Mouse (Mus musculus) forebrain, embryonic 10.5 days (tissue): ENCODE measurements around the gene Tmod4. TPM values are rescaled to one million over a fixed set of nuclear protein-coding genes. Genes with fewer than 3 reads are reported as not detected.
A peak's percentile ranks its signal among the peaks of the same experiment; 100 is the strongest.
"Not testable (repeated sequence)": the region's sequence is repeated elsewhere in the genome, so short reads cannot be mapped to it uniquely, and the experiment has no call there.

ENCODE experiments used
- DNase-seq: peaks from one replicate; pipeline ENCODE4 v3.0.0-alpha.2; 2017; ENCODE audit warnings: low spot score; ENCODE audit errors: extremely low spot score
- H3K27ac ChIP-seq: fragments of 300-500 bp; sonication (generic); 2 replicates; pipeline ENCODE4 v1.5.1; 2016; ENCODE audit warnings: mild to moderate bottlenecking
- H3K27me3 ChIP-seq: fragments of 300-500 bp; sonication (generic); 2 replicates; pipeline ENCODE4 v1.6.1; 2016; ENCODE audit warnings: mild to moderate bottlenecking; ENCODE audit not compliant: poor library complexity, severe bottlenecking
- H3K36me3 ChIP-seq: fragments of 300-500 bp; sonication (generic); replicated peaks from 2 replicates; pipeline ENCODE4 v1.6.1; 2016; ENCODE audit warnings: mild to moderate bottlenecking, moderate library complexity
- H3K4me1 ChIP-seq: fragments of 300-500 bp; sonication (generic); 2 replicates; pipeline ENCODE4 v1.6.1; 2016
- H3K4me3 ChIP-seq: fragments of 300-500 bp; sonication (generic); 2 replicates; pipeline ENCODE4 v1.5.1; 2016; ENCODE audit warnings: mild to moderate bottlenecking, moderate library complexity
- H3K9me3 ChIP-seq: fragments of 300-500 bp; sonication (generic); 2 replicates; pipeline ENCODE4 v1.6.1; 2016; ENCODE audit warnings: mild to moderate bottlenecking, moderate library complexity
- WGBS: fragments of 180-500 bp; shearing (Covaris S2); methylation state at CpG from one replicate; pipeline ENCODE4 v1.1.7; 2016; 5-methylcytosine and 5-hydroxymethylcytosine counted together
- polyA plus RNA-seq: library from polyadenylated mRNA; unstranded; fragments of >200 nt; fragmentation: Nextera tagmentation; extraction: Ambion mirVana; gene quantifications from 2 replicates; pipeline ENCODE4 v1.2.1, GENCODE M21; 2016

The Tmod4 gene
- polyA plus RNA-seq, result 0.77 and 1.00 TPM in 2 replicates

GRCm38 (mm10) chr3:95124246-95124645, at the start of gene Tmod4:
TSS of gene Tmod4 (plus strand) at chr3:95124476.
- no peaks in the 10 kb centered on the region for H3K9me3 ChIP-seq
- H3K4me3 ChIP-seq, result no peak within 1 kb of the TSS
- WGBS, result 75% methylated on average over 6 of the region's 6 CpGs
- no peak for DNase-seq
- no peak within 1 kb of the TSS for H3K27ac ChIP-seq
- H3K27me3 ChIP-seq, result no peaks in the 10 kb centered on the region
- H3K4me1 ChIP-seq, result 0 out of 2 replicates have a peak, but pooled peaks cover 7% of the 10 kb centered on the region
- H3K36me3 ChIP-seq, result peaks cover 61% of the 10 kb centered on the region

- DNase-seq, result no peak
- Histone ChIP-seq H3K4me3 (no peak overlapping the region), H3K9me3 (no peaks in the 10 kb centered on the region), H3K4me1 (no peaks in the 10 kb centered on the region), H3K27ac (no peak overlapping the region), H3K36me3 (peaks cover 31% of the 10 kb centered on the region), H3K27me3 (no peaks in the 10 kb centered on the region)
- 95% methylated on average over 1 of the region's 1 CpGs for WGBS
Measured at GRCm38 (mm10) chr3:95088071-95088470, 36.2 kb upstream of the Tmod4 start.

- no peak overlapping the region for H3K27ac ChIP-seq
- WGBS, result 26% methylated on average over 2 of the region's 2 CpGs
- H3K9me3 ChIP-seq, result no peaks in the 10 kb centered on the region
- peaks cover 21% of the 10 kb centered on the region for H3K4me1 ChIP-seq
- H3K4me3 ChIP-seq, result no peak overlapping the region
- peaks cover 57% of the 10 kb centered on the region for H3K36me3 ChIP-seq
- DNase-seq, result no peak
- no peaks in the 10 kb centered on the region for H3K27me3 ChIP-seq
Measured at GRCm38 (mm10) chr3:95100854-95101253, 23.4 kb upstream of the Tmod4 start.

- Histone ChIP-seq H3K4me3 (peak overlapping the region; percentile 98), H3K4me1 (peaks cover 25% of the 10 kb centered on the region), H3K36me3 (peaks cover 30% of the 10 kb centered on the region), H3K9me3 (no peaks in the 10 kb centered on the region), H3K27me3 (no peaks in the 10 kb centered on the region), H3K27ac (peak overlapping the region; percentile 90; the same call in 1 of the 2 replicates)
- no peak for DNase-seq
- 74% methylated on average over 4 of the region's 4 CpGs for WGBS
Measured at GRCm38 (mm10) chr3:95105121-95105520, 19.2 kb upstream of the Tmod4 start.

- Histone ChIP-seq H3K4me3 (peak overlapping the region; percentile 98), H3K9me3 (no peaks in the 10 kb centered on the region), H3K27ac (peak overlapping the region; percentile 90), H3K36me3 (peaks cover 27% of the 10 kb centered on the region), H3K4me1 (peaks cover 28% of the 10 kb centered on the region), H3K27me3 (no peaks in the 10 kb centered on the region)
- DNase-seq, result no peak
- 4% methylated on average over 16 of the region's 16 CpGs for WGBS
Measured at GRCm38 (mm10) chr3:95105586-95106337, 18.5 kb upstream of the Tmod4 start.

GRCm38 (mm10) chr3:95106338-95107117, 17.7 kb upstream of the Tmod4 start, which contains the start of gene Pip5k1a:
TSS of gene Pip5k1a (minus strand) at chr3:95106930.
- Histone ChIP-seq H3K4me3 (peak within 1 kb of the TSS; percentile 98), H3K27ac (peak within 1 kb of the TSS; percentile 90), H3K36me3 (peaks cover 20% of the 10 kb centered on the region), H3K9me3 (no peaks in the 10 kb centered on the region), H3K4me1 (peaks cover 21% of the 10 kb centered on the region), H3K27me3 (no peaks in the 10 kb centered on the region)
- under 1% methylated on average over 51 of the region's 51 CpGs for WGBS
- DNase-seq, result peak; percentile 98

GRCm38 (mm10) chr3:95107308-95107707, 17.0 kb upstream of the Tmod4 start:
- not testable (repeated sequence) for H3K27me3 ChIP-seq, H3K9me3 ChIP-seq, DNase-seq
- Histone ChIP-seq H3K36me3 (peaks cover 16% of the 10 kb centered on the region), H3K4me3 (peak overlapping the region; percentile 98), H3K27ac (peak overlapping the region; percentile 90), H3K4me1 (peaks cover 25% of the 10 kb centered on the region)

GRCm38 (mm10) chr3:95107898-95108297, 16.4 kb upstream of the Tmod4 start:
- H3K4me3 ChIP-seq, result no peak overlapping the region
- H3K9me3 ChIP-seq, result no peaks in the 10 kb centered on the region
- H3K27ac ChIP-seq, result no peak overlapping the region
- WGBS, result 80% methylated on average over 2 of the region's 2 CpGs
- DNase-seq, result no peak
- H3K4me1 ChIP-seq, result peaks cover 31% of the 10 kb centered on the region
- peaks cover 11% of the 10 kb centered on the region for H3K36me3 ChIP-seq
- no peaks in the 10 kb centered on the region for H3K27me3 ChIP-seq

GRCm38 (mm10) chr3:95110911-95111726, 13.2 kb upstream of the Tmod4 start, which contains the start of gene Vps72:
TSS of gene Vps72 (plus strand) at chr3:95111022.
- H3K27me3 ChIP-seq, result no peaks in the 10 kb centered on the region
- no peaks in the 10 kb centered on the region for H3K9me3 ChIP-seq
- H3K36me3 ChIP-seq, result peaks cover 26% of the 10 kb centered on the region
- peak within 1 kb of the TSS; percentile 95 for H3K27ac ChIP-seq
- 2% methylated on average over 54 of the region's 54 CpGs for WGBS
- H3K4me1 ChIP-seq, result peaks cover 19% of the 10 kb centered on the region
- peak; percentile 93 for DNase-seq
- peak within 1 kb of the TSS; percentile 72 for H3K4me3 ChIP-seq

GRCm38 (mm10) chr3:95112760-95113159, 11.5 kb upstream of the Tmod4 start:
- DNase-seq, result no peak
- H3K4me1 ChIP-seq, result peaks cover 15% of the 10 kb centered on the region
- no peak overlapping the region for H3K27ac ChIP-seq
- no peaks in the 10 kb centered on the region for H3K9me3 ChIP-seq
- 96% methylated on average over 1 of the region's 1 CpGs for WGBS
- H3K36me3 ChIP-seq, result peaks cover 42% of the 10 kb centered on the region
- peak overlapping the region; percentile 72 for H3K4me3 ChIP-seq
- H3K27me3 ChIP-seq, result no peaks in the 10 kb centered on the region

- 92% methylated on average over 2 of the region's 2 CpGs for WGBS
- H3K27ac ChIP-seq, result no peak overlapping the region
- H3K9me3 ChIP-seq, result no peaks in the 10 kb centered on the region
- no peaks in the 10 kb centered on the region for H3K27me3 ChIP-seq
- H3K36me3 ChIP-seq, result peaks cover 92% of the 10 kb centered on the region
- peaks cover 1% of the 10 kb centered on the region for H3K4me1 ChIP-seq
- no peak for DNase-seq
- H3K4me3 ChIP-seq, result no peak overlapping the region
Measured at GRCm38 (mm10) chr3:95117751-95118150, 6.5 kb upstream of the Tmod4 start.

- WGBS, result 94% methylated on average over 6 of the region's 6 CpGs
- H3K4me3 ChIP-seq, result no peak overlapping the region
- no peaks in the 10 kb centered on the region for H3K9me3 ChIP-seq
- H3K27me3 ChIP-seq, result no peaks in the 10 kb centered on the region
- 0 out of 2 replicates have a peak, but pooled peaks cover 4% of the 10 kb centered on the region for H3K4me1 ChIP-seq
- no peak for DNase-seq
- no peak overlapping the region for H3K27ac ChIP-seq
- H3K36me3 ChIP-seq, result peaks cover 71% of the 10 kb centered on the region
Measured at GRCm38 (mm10) chr3:95121580-95121979, 2.7 kb upstream of the Tmod4 start.
